Mouse (Mus musculus) activated CD4-positive, CD25-positive, alpha-beta regulatory T cell, adult 4 months (primary cell): ENCODE measurements around the gene Ccdc17. TPM values are rescaled to one million over a fixed set of nuclear protein-coding genes. Genes with fewer than 3 reads are reported as not detected.

ENCODE experiments used
- ATAC-seq: one replicate; pipeline ENCODE4 v1.8.0; 2017
- polyA plus RNA-seq, 2 experiments: library from polyadenylated mRNA; unstranded; fragments of 100-300 nt; shearing (Covaris generic); gene quantifications; one replicate each; pipeline ENCODE4 v1.2.1; 2017

Gene Ccdc17
- polyA plus RNA-seq, 2 experiments from 2014 or later, result 9.2 to 15.3 TPM

DNA sequence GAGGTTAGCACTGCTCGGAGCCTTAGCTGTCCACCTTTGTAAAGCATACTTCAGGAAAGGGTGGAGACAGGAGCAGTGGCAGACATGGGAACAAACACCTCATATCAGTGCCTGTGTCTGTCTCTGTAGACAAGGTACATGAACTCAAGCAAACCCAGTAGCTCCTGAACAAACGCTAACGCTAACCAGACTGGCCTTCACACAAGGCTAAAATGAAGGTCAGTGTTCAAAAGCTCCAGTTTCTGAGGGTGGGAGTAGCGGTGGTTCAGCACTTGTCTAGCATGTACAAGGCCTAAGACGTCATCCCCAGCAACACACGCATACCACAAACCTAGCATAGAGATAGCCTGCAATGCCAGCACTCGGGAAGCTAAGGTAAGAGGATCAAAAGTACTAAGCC is 49.2 kb downstream of the Ccdc17 start:
- ATAC-seq, result no peak

DNA sequence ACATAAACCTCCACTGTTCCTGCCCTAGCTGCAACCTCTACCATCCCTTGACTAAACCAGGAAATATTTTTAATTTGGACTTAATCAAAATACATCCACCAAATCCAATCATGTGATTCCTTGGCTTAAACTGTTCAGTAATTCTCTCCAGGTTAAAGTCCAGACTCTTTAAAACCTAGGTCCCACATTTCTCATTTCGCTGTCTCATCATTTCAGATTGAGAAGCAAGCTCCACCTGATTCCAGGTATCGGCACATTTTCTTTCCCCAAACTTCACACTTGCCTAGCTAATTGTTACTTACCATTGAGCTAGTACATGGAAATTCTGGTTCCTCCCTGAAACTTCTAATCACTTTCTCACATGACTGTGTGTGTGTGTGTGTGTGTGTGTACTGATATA is 53.0 kb downstream of the Ccdc17 start:
- ATAC-seq, result no peak

Other genes starting within 250 kb of the Ccdc17 start
- 1 to 10 TPM; 5.2 to 5.8 TPM for gene Mast2, start 132.5 kb upstream of the Ccdc17 start, polyA plus RNA-seq
- 10 to 100 TPM in 1 of 2 experiments, 1 to 10 TPM in 1; 9.9 to 16.2 TPM for gene Ipp, start 89.1 kb upstream of the Ccdc17 start, polyA plus RNA-seq
- 10 to 100 TPM; 25.7 to 29.7 TPM for gene Tmem69, start 40.7 kb upstream of the Ccdc17 start, polyA plus RNA-seq
- 100 to 1,000 TPM in 1 of 2 experiments, 10 to 100 TPM in 1; 88.7 to 103 TPM for gene Gpbp1l1, start 39.0 kb upstream of the Ccdc17 start, polyA plus RNA-seq
- gene Nasp, start 31.3 kb downstream of the Ccdc17 start, polyA plus RNA-seq, result 10 to 100 TPM; 62.2 to 66.1 TPM
- 100 to 1,000 TPM; 314 to 333 TPM for gene Akr1a1, start 55.0 kb downstream of the Ccdc17 start, polyA plus RNA-seq
- 100 to 1,000 TPM; 840 to 842 TPM for gene Prdx1, start 88.9 kb downstream of the Ccdc17 start, polyA plus RNA-seq
- 1 to 10 TPM; 3.9 to 4.9 TPM for gene Mmachc, start 111.8 kb downstream of the Ccdc17 start, polyA plus RNA-seq
- gene Ccdc163, start 111.9 kb downstream of the Ccdc17 start, polyA plus RNA-seq, result 10 to 100 TPM; 33.7 to 39.5 TPM
- 1 to 10 TPM; 3.8 to 5.4 TPM for gene Tesk2, start 124.3 kb downstream of the Ccdc17 start, polyA plus RNA-seq
- gene Toe1, start 211.0 kb downstream of the Ccdc17 start, polyA plus RNA-seq, result 10 to 100 TPM; 23.7 to 29.3 TPM
- 10 to 100 TPM in 1 of 2 experiments, 1 to 10 TPM in 1; 9.2 to 15.0 TPM for gene Mutyh, start 211.1 kb downstream of the Ccdc17 start, polyA plus RNA-seq
- under 1 TPM; 0.70 to 0.85 TPM for gene Hpdl, start 225.1 kb downstream of the Ccdc17 start, polyA plus RNA-seq